Mouse (Mus musculus) G1E (cell line): ENCODE data around the gene Gm10964.

Experiments
- CTCF ChIP-seq: IDR thresholded peaks from 2 replicates; pipeline ENCODE4 v1.5.1; 2012; ENCODE audit warnings: low read depth, low read length, inconsistent platforms, mixed read lengths
- GATA1 ChIP-seq: IDR thresholded peaks from 2 replicates; pipeline ENCODE4 v1.6.1; 2012; ENCODE audit warnings: borderline replicate concordance, low read length, inconsistent platforms, mixed read lengths
- GATA2 ChIP-seq: IDR thresholded peaks from 2 replicates; pipeline ENCODE4 v1.6.1; 2012; ENCODE audit warnings: low read depth, low read length, inconsistent platforms, borderline replicate concordance
- POLR2AphosphoS5 ChIP-seq: IDR thresholded peaks from 2 replicates; pipeline ENCODE4 v1.6.1; 2012; ENCODE audit warnings: low read depth, low read length, inconsistent platforms; ENCODE audit not compliant: insufficient replicate concordance
- TAL1 ChIP-seq: conservative IDR thresholded peaks from 2 replicates; pipeline ENCODE4 v1.6.1; 2012; ENCODE audit warnings: low read depth, low read length, inconsistent platforms, mixed read lengths

GRCm38 (mm10) chr3:103733799-103734695 is 5.1 kb upstream of the Gm10964 start:
- TF ChIP-seq GATA1 (no peak), CTCF (no peak), TAL1 (no peak), POLR2AphosphoS5 (no peak; the same call in 1 of the 2 replicates), GATA2 (no peak)
